Mouse (Mus musculus) cerebellum, postnatal 36 days (tissue): ENCODE measurements around the gene Bsnd.

Experiments used
- DNase-seq, 2 experiments: peaks; one replicate each; pipeline ENCODE4 v3.0.0; 2021 to 2022; ENCODE audit warnings: mixed read lengths in 2 of 2

Gene Bsnd

GRCm38 (mm10) chr4:106480545-106480944 is 11.5 kb downstream of the Bsnd start:
- no peak for DNase-seq

DNA sequence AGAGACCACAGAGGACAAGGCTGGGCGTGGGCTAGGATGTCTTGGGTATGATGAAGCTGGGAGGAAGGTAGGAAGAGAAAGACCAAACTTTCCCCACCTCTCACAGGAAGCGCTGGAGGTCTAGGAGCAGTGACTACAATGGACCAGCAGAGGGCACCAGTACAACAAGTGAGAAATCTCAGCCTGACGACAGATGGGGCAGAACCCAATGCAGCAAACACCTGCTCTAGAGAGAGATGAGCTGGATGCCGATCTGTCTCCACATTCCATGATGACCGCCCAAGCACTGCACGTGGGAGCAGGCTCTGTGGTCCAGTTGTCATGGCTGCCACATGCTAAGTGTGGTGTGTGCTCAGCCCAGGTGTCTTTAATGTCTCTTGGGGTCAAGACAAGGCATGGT is 17.8 kb downstream of the Bsnd start:
- DNase-seq: peak; percentile 58 to 65

DNA sequence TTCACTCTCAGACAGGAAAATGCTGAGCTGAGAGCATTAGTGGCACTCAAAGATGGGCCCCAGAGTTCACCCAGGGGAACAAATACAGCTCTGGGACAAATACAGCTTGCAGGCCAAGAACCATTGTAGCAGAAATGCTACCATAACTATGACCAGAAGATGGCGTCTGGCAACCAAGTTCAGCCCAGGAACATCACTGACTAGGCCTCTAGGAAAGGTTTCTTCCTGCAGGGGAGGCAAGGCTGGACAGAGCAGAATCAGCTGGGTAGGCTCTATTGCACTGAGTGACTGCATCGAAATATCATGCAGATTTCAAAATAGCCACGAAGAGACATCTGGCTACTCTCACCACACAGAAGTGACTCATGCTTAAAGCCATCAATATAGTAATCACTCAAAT is 19.7 kb downstream of the Bsnd start:
- DNase-seq: peak; percentile 47 to 69

DNA sequence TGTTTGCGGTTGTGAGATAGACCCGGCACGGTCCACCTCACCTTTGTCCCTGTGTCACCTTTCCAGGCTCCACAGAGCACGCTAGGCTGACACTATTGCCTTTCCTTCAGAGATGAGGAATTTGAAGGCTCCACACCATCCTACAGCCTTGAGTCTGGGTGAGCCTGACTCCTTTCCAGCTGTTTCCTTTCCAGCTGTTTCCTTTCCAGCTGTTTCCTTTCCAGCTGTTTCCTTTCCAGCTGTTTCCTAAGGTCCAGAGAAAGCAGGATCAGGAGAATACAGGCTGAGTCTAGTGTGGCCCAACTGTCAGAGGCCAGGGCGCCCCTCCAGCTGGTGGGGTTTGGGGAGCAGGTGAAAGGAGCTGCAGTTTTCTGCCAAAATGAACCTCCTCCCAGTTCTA is 21.2 kb downstream of the Bsnd start:
- DNase-seq: no peak

DNA sequence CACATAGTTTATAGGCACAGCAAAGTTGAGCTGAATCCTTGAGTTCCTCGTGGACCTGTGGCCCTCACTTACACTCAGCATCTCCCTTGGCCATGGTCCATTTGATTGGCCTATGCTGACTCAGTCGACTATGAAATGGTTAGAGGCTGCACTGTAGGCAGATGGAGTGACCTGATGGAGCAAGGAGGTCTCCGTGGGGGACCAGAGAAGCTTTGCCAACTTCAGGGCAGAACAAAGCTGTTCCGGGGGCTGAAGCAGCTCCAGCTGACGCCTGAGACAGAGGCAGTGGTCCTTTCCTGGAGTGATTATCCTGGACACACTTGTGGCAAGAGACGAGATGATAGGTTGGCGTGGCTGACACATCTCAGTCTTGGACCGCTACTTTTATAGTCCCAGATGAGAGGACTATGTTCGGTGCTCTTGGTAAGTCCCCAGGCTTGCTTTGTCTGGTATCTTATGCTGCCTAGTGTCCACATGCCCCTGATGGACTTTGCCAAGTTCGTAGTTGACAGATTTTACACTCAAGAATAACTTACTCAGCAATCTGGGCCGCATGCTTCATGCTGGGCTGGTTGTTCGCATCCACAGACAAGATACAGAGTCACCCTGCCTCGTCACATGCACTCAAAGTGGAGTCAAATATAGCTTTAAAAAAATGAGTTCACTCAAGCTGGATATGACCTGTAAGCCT is 24.5 kb downstream of the Bsnd start:
- peak; percentile 55 to 57 for DNase-seq

DNA sequence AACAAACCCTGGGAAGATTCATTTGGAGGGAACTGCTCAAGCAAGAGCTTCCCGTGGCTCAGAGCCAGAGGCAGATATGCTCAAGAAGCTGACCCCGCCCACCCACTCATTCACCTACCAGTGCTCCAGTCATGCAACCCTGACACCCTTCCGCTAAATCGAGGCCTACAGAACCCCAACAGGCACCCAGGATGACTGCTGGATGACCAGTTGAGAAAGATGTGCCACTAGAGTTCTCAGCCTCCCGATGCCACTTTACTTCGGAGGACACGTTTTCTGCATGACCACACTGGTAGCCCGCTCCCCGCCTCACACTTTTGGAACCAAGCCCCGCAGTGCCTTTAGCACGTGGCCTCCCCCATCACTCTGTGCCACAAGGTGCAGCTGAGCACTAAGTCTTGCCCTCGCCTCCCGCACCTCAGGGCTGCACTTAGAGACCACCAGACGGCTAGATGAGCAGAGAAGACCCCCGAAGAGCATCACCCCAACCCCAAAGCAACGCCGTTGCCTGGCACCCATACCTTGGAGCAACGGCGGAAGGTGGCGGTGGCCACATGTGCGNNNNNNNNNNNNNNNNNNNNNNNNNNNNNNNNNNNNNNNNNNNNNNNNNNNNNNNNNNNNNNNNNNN is 28.8 kb downstream of the Bsnd start:
- DNase-seq: no peak

DNA sequence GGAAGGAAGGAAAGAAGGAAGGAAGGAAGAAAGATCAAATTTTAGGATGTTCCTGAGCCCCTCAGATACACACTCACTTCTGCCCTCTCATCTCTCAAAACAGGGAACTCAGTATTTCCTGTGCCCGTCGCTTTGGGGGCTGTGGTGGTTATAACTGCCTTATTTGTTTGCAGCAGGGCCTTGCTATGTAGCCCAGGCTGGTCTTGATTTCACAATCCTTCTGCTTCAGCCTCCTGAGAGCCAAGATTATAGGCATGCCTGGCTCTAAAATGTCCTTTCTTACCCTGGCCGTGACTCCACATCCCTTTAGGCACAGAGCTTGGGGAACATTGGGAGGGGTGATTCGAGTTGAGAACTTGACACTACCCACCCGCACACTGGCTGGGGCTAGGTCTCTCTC is 29.6 kb downstream of the Bsnd start:
- DNase-seq: no peak

GRCm38 (mm10) chr4:106462016-106462415 is 30.1 kb downstream of the Bsnd start:
- no peak for DNase-seq

DNA sequence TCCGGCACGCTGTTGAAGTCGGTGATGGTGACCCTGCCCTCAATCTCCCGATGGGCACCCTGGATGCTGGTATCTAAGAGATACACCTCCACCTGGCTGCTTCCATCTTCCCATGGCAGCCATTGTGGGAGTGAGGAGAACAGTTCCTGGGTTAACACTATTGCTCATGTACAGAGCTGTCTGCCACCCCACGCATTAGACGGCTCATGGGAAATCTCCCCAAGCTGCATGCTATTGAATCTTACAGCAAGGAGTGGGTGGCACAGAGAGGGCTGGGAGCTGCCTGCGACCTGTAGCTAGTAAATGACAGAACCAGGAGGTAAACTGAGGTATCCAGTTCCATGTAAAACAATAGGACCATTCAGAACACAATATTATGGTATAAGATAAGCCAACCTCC is 37.5 kb downstream of the Bsnd start:
- no peak for DNase-seq

DNA sequence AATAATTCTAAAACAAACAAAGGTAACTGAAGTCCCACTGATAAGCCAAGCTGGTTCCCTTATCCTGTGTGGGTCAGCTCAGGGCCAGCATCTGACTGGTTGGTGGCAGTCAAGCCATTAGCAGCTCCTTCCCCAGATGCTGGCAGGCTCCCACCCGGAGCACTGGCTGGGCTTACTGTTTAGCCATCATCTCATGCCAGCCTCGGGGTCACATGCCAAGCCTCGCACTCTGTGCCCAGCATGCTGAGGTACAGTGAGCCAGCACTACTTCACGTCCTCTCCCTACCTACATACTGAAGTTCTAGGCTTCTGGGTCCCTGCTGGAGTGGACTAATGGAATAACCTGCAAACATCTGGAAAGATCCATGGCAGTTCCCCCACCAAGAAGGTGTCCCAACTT is 38.6 kb downstream of the Bsnd start:
- DNase-seq: peak; percentile 29 to 35

DNA sequence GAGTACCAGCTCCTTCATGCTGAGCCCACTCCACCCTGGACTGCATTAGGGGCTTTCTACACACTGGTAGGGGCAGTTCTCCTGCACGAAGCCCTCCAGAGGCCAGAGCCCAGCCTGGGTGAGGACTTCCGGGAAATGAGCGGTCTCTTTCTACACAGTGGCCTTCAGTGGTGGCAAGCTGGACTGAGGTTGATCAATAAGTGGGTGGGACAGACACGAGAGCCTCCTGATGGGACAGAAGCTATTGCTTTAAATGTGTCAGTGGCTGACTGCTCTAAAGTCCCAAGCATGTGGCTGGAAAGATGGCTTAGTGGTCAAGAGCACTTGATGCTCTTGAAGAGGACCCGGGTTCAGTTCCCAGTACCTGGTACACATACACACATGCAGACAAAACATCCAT is 39.0 kb downstream of the Bsnd start:
- no peak for DNase-seq

- DNase-seq: no peak
Measured at GRCm38 (mm10) chr4:106452401-106452800, 39.7 kb downstream of the Bsnd start.

DNA sequence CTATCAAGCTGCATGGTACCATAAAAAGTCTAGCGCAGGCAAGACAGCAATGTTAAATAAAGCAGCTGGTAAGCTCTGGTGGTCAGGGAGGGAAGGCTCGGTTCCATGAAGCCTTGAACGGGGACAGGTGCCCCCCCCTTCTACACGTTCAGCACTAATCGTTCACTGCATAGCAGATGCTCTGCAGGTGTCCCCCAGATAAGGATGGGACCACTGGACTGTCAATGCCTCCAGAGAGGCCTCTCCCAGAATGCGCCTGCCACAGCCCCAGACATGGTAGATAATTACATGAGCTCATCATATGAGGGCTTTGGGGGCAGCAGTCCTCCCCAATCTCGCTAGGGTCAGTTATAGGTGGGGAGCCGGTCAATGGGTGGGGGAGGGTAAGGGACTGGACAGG is 42.8 kb downstream of the Bsnd start:
- DNase-seq: no peak

- peak in 1 of 2 experiments; percentile 31 for DNase-seq
Measured at GRCm38 (mm10) chr4:106443182-106443581, 48.9 kb downstream of the Bsnd start.

- DNase-seq: no peak
Measured at GRCm38 (mm10) chr4:106438763-106439162, 53.3 kb downstream of the Bsnd start.

GRCm38 (mm10) chr4:106437207-106437606 is 54.9 kb downstream of the Bsnd start:
- no peak for DNase-seq

GRCm38 (mm10) chr4:106436475-106436874 is 55.6 kb downstream of the Bsnd start:
- peak in 1 of 2 experiments; percentile 25 for DNase-seq

DNA sequence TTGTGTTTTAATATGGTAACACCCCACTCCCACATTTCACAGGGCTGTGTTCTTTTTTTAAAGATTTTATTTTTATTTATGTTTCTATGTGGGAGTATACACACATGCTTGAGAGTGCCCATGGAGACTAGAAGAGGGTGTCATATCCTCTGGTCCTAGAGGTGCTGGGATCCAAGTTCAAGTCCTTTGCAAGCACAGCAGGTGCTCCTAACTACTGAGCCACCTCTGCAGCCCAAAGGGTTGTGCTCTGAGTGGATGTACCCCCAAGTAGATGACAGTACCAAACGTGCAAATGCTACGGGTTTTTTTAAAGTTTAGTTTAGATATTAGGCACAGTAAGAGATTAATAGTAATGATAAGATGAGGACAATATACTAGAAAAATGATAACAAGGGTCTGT is 56.7 kb downstream of the Bsnd start:
- no peak for DNase-seq
